Mouse (Mus musculus) forebrain, postnatal 0 days (tissue): ENCODE measurements around the gene Arl5c. TPM values are rescaled to one million over a fixed set of nuclear protein-coding genes. Genes with fewer than 3 reads are reported as not detected.

Experiments
- ATAC-seq: fragments of 200-750 bp; cut with Nextera tagmentation; 2 replicates; pipeline ENCODE4 v1.8.0; 2017; ENCODE audit warnings: mild to moderate bottlenecking, moderate library complexity
- DNase-seq: peaks from one replicate; pipeline ENCODE4 v3.0.0-alpha.2; 2015
- H3K27ac ChIP-seq: fragments of 300-500 bp; sonication (generic); 2 replicates; pipeline ENCODE4 v1.5.1; 2014; ENCODE audit warnings: low read depth, mild to moderate bottlenecking, antibody characterized with exemption, low read length, moderate library complexity, mixed read lengths
- H3K27me3 ChIP-seq: fragments of 300-500 bp; sonication (generic); 2 replicates; pipeline ENCODE4 v1.6.1; 2014; ENCODE audit warnings: mild to moderate bottlenecking, low read length, mixed read lengths; ENCODE audit not compliant: insufficient read depth
- H3K36me3 ChIP-seq: fragments of 300-500 bp; sonication (generic); 2 replicates; pipeline ENCODE4 v1.6.1; 2014; ENCODE audit warnings: mild to moderate bottlenecking, moderate library complexity; ENCODE audit not compliant: insufficient read depth
- H3K4me1 ChIP-seq: fragments of 300-500 bp; sonication (generic); 2 replicates; pipeline ENCODE4 v1.6.1; 2014; ENCODE audit warnings: antibody characterized with exemption; ENCODE audit not compliant: insufficient read depth
- H3K4me2 ChIP-seq: fragments of 300-500 bp; sonication (generic); 2 replicates; pipeline ENCODE4 v1.6.1; 2014; ENCODE audit warnings: low read depth, mild to moderate bottlenecking, moderate library complexity
- H3K4me3 ChIP-seq: fragments of 300-500 bp; sonication (generic); 2 replicates; pipeline ENCODE4 v1.5.1; 2014; ENCODE audit warnings: low read depth, low read length, mixed read lengths
- H3K9ac ChIP-seq: fragments of 300-500 bp; sonication (generic); 2 replicates; pipeline ENCODE4 v1.6.1; 2014; ENCODE audit warnings: mild to moderate bottlenecking
- H3K9me3 ChIP-seq: fragments of 300-500 bp; sonication (generic); 2 replicates; pipeline ENCODE4 v1.6.1; 2016; ENCODE audit warnings: low read length
- CTCF ChIP-seq: sonication (generic); IDR thresholded peaks from 2 replicates; pipeline ENCODE4 v1.5.1; 2016; ENCODE audit warnings: antibody characterized with exemption, control low read depth, low read depth
- WGBS: fragments of 180-500 bp; shearing (Covaris S2); extraction: QIAGEN DNeasy Blood & Tissue Kit; methylation state at CpG from one replicate; pipeline ENCODE4 v1.1.7; 2014; 5-methylcytosine and 5-hydroxymethylcytosine counted together
- polyA plus RNA-seq: library from polyadenylated mRNA; unstranded; fragments of >200 nt; fragmentation: Nextera tagmentation; extraction: Ambion mirVana; gene quantifications from 2 replicates; pipeline ENCODE4 v1.2.1, GENCODE M21; 2015
- total RNA-seq: library from RNA; depleted of rRNA; stranded (reverse); fragments of >200 nt; gene quantifications from 2 replicates; pipeline ENCODE4 v1.2.3, GENCODE M21; 2014

The Arl5c gene
- total and polyA plus RNA-seq, 2 experiments from 2014 or later, result 4.2 to 5.2 TPM

DNA sequence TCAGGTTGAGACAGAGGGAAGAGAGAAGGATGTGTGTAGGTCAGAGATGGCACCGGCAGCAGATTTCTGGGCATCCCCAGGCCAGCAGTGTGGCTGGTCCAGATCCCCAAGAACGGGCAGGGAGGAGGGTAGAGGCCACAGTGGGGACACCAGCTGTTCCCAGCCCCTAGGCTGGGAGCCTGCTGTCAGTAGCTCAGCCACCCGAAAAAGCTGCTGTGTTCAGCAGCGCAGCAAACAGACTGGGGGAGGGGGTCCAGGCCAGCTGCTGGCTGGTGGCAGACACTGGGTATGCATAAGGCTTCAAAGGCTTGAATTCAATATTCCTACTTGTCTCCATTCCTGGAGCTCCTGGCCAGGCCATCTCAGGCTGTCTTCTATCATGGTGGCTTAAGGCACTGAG, 38.9 kb upstream of the Arl5c start:
- H3K4me1 ChIP-seq, result peaks cover 11% of the 10 kb centered on the region
- H3K27me3 ChIP-seq, result no peaks in the 10 kb centered on the region
- WGBS, result 25% methylated on average over 4 of the region's 4 CpGs
- peak; percentile 57 for DNase-seq
- H3K9me3 ChIP-seq, result no peaks in the 10 kb centered on the region
- H3K9ac ChIP-seq, result no peak overlapping the region
- no peak overlapping the region for H3K4me3 ChIP-seq
- peak; percentile 67 for ATAC-seq
- no peak overlapping the region for H3K4me2 ChIP-seq
- H3K27ac ChIP-seq, result no peak overlapping the region
- TF ChIP-seq CTCF, result no peak
- H3K36me3 ChIP-seq, result peaks cover 15% of the 10 kb centered on the region

DNA sequence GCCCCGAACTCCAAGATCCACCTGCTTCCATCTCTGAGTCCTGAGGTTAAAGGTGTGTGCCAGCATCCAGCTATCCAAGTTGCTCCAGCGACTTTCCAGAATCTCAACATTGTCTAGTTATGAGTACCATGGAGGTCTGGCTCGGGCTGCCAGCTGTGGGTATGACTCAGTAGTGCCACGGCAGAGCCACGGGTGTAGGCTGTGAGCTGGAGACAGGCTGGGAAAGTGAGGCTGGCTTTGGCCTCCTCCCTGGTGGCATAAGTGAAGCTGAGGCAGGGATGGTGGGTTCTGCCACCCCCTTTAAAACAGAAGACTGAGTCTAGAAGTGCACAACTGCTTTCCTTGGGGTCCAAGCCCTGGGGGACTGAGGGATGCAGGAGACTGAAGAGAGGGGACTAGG, 38.1 kb upstream of the Arl5c start:
- H3K27ac ChIP-seq, result no peak overlapping the region
- no peaks in the 10 kb centered on the region for H3K27me3 ChIP-seq
- 81% methylated on average over 5 of the region's 5 CpGs for WGBS
- no peak for TF ChIP-seq CTCF
- no peak overlapping the region for H3K9ac ChIP-seq
- H3K4me3 ChIP-seq, result no peak overlapping the region
- H3K4me1 ChIP-seq, result peaks cover 11% of the 10 kb centered on the region
- no peak overlapping the region for H3K4me2 ChIP-seq
- ATAC-seq (no peak), DNase-seq (no peak)
- H3K9me3 ChIP-seq, result no peaks in the 10 kb centered on the region
- H3K36me3 ChIP-seq, result peaks cover 23% of the 10 kb centered on the region

DNA sequence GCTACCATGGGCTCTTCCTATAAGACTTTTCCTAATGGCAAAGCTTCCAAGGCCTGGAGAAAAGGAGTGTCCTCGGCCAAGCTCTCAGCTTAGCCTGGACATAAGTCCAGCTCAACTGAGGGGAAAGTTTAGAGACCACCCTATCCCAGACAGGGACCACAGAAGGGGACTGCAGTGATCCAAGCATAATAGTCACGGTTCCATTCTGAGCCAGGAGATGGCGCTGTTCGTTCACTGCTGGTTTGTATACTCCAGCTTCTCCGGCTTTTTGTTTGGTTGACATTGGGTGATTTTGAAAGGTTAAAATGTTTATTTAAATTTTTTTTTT, 35.4 kb upstream of the Arl5c start:
- peak; percentile 91 for DNase-seq
- Histone ChIP-seq H3K27me3 (no peaks in the 10 kb centered on the region), H3K36me3 (peaks cover 34% of the 10 kb centered on the region), H3K4me2 (no peak overlapping the region), H3K9me3 (no peaks in the 10 kb centered on the region), H3K4me3 (no peak overlapping the region), H3K27ac (no peak overlapping the region), H3K4me1 (peaks cover 9% of the 10 kb centered on the region), H3K9ac (no peak overlapping the region)
- ATAC-seq, result peak; percentile 51; the same call in 1 of the 2 replicates
- WGBS, result 4% methylated on average over 5 of the region's 5 CpGs
- peak; percentile 93 for TF ChIP-seq CTCF

DNA sequence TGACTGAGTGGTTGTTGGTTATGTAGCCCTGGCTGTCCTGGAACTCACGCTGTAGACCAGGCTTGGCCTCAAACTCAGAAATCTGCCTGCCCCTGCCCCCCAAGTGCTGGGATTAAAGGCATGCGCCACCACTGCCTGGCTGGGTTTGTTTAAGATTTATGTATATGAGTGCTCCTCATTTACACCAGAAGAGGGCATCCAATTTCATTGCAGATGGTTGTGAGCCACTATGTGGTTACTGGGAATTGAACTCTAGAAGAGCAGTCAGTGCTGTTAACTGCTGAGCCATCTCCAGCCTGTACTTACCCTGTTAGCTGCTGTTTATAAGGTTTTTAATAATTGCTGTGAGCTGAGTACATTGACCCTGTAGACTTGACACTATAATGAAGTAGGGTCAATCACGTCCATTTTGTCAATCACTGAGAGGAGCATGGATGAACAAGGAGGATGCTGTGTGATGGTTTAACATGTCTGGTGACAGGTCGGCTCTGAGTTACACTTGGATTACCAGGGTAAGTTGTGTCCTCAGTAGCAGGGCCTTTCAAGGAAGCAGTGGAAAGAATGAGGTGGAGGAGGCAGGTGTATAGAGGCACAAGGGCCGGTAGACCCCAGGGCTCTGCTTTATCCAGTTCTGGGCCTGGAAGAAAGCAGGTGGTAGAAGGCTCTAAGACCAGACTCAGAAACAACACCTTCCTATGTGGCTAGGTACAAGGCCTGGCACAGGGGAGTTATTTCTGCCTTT, 34.9 kb upstream of the Arl5c start:
- peaks cover 7% of the 10 kb centered on the region for H3K4me1 ChIP-seq
- DNase-seq, result peak; percentile 45
- no peak overlapping the region for H3K9ac ChIP-seq
- H3K27me3 ChIP-seq, result no peaks in the 10 kb centered on the region
- peak; percentile 59 for TF ChIP-seq CTCF
- H3K36me3 ChIP-seq, result peaks cover 34% of the 10 kb centered on the region
- H3K27ac ChIP-seq, result no peak overlapping the region
- no peaks in the 10 kb centered on the region for H3K9me3 ChIP-seq
- no peak for ATAC-seq
- no peak overlapping the region for H3K4me3 ChIP-seq
- WGBS, result 45% methylated on average over 5 of the region's 5 CpGs
- no peak overlapping the region for H3K4me2 ChIP-seq

DNA sequence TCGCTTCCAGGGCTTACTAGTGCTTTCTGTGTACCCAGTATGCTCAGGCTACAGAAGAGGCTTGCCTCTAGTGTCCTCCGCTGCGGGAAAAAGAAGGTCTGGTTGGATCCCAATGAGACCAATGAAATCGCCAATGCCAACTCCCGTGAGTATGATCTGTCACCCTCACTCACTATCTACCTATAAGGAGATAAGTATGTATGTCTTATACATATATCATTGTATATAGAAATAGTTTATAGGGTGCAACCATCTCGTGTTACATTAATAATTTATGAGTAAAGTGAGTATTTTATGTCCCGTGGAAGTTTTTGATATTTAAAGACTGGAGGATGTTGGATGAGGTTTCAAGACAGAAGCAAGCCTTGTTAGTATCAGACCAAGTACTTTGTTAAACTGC, 31.8 kb upstream of the Arl5c start:
- Histone ChIP-seq H3K4me2 (peak overlapping the region; percentile 81), H3K4me1 (peaks cover 9% of the 10 kb centered on the region; the same call in 1 of the 2 replicates), H3K36me3 (peaks cover 34% of the 10 kb centered on the region), H3K4me3 (peak overlapping the region; percentile 88), H3K27ac (no peak overlapping the region), H3K9ac (peak overlapping the region; percentile 99), H3K27me3 (no peaks in the 10 kb centered on the region), H3K9me3 (no peaks in the 10 kb centered on the region)
- DNase-seq (no peak), ATAC-seq (no peak)
- 30% methylated on average over 7 of the region's 7 CpGs for WGBS
- TF ChIP-seq CTCF, result no peak

DNA sequence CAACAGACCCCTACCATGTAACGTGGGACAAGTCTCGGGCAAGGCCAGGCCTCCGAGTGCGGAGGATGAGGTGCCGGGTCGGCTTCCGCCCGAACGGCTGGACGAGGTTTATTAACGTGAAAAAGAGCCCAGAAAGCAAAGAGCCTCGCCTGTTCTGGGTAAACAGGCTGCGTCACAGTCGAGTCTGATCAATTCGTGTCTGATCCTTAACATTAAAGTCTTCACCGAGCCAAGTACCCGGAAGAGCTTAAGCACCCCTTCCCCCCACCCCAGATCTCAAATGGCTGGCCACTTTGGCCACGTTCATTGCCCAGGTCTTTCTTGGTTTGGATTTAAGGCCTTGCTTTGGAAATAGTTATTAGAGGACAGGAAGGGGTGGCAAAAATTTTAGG, 31.3 kb upstream of the Arl5c start:
- peak overlapping the region; percentile 81 for H3K4me2 ChIP-seq
- H3K9me3 ChIP-seq, result no peaks in the 10 kb centered on the region
- no peak for TF ChIP-seq CTCF
- H3K36me3 ChIP-seq, result peaks cover 34% of the 10 kb centered on the region
- peak overlapping the region; percentile 99 for H3K9ac ChIP-seq
- peaks cover 9% of the 10 kb centered on the region; the same call in 1 of the 2 replicates for H3K4me1 ChIP-seq
- ATAC-seq (no peak; the same call in 1 of the 2 replicates), DNase-seq (no peak)
- peak overlapping the region; percentile 88 for H3K4me3 ChIP-seq
- H3K27ac ChIP-seq, result peak overlapping the region; percentile 90
- WGBS, result under 1% methylated on average over 18 of the region's 18 CpGs
- H3K27me3 ChIP-seq, result no peaks in the 10 kb centered on the region

DNA sequence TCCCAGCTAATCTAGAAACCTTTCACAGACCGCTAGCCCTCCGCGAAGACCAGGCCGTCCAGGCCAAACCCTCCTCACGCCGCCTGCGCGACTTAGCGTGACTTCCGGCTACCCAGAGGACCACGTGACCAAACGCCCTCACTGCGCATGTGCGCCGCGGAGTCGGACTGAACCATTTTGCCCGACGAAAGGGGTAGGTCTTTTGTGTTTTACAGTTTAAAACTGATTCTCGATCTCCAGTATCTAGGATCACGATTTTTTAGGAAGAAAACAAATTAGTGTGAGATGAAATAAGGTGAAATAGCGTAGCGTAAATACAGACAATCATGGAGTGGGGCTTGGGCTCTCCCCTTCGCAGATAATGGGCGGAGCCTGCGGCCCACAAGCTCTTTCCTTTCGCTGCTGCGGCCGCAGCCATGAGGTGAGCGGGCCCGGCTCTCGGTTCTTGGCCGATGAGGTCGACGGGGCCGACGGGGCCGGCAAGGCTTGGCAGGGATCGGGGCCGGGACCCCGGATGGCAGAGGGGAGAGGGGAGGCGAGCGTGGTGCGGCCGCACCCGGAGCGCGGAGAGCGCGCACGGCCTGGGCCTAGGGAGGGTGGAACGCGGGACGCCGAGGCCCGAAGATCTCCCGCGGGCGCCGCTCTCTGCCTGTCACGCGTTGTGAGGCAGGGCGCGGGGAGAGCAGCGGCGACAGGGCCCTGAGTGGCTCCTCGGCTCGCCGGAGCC, 30.8 kb upstream of the Arl5c start, which contains the start of gene Rpl19:
Gene Rpl19 (plus strand): TSS at position 141 of the 727 bp plus-strand sequence.
- WGBS, result 5% methylated on average over 56 of the region's 69 CpGs
- Histone ChIP-seq H3K27ac (peak within 1 kb of the TSS; percentile 90), H3K27me3 (no peaks in the 10 kb centered on the region), H3K9ac (peak within 1 kb of the TSS; percentile 99), H3K4me1 (peaks cover 9% of the 10 kb centered on the region; the same call in 1 of the 2 replicates), H3K9me3 (no peaks in the 10 kb centered on the region), H3K4me3 (peak within 1 kb of the TSS; percentile 88), H3K4me2 (peak within 1 kb of the TSS; percentile 81), H3K36me3 (peaks cover 34% of the 10 kb centered on the region)
- no peak for TF ChIP-seq CTCF
- peak; percentile 98 for DNase-seq
- ATAC-seq, result peak; percentile 68
